Mouse (Mus musculus): Measurements from ENCODE around the gene Slc38a5.

DNA sequence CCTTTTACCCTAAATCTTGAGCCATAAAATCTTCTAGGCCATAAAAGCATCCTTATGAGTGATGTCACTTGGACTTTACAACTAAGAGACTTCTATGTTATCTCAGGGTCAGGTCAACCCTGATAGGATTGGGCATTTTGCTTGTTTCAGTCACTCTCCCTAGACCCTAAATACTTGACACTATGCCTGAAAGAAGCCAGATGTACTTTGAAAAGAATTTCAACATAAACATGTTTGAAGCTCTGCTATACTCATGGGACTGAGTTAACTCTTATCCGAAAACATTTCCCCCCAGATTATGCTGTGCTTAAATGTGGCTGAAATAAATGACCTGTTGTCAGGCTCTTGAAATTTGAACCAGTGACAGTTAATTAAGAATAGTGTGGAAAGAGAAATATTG lies 38.4 kb downstream of the Slc38a5 start:
- no peak for TF ChIP-seq POLR2A (IDR thresholded peaks at IDR 0.05; ENCODE audit: borderline replicate concordance, insufficient read depth, low read length)
- TF ChIP-seq CTCF (IDR thresholded peaks at IDR 0.05; ENCODE audit: borderline replicate concordance, insufficient read depth, low read depth, low read length) = no peak
